Mouse (Mus musculus) small intestine, adult 2 months (tissue): ENCODE results near the gene Cxxc4. TPM values are rescaled to one million over a fixed set of nuclear protein-coding genes. Genes with fewer than 3 reads are reported as not detected.
A peak's percentile ranks its signal among the peaks of the same experiment; 100 is the strongest.

ENCODE experiments used
- H3K27ac ChIP-seq: fragments of 200-500 bp; 2 replicates; pipeline ENCODE4 v1.5.1; 2012; ENCODE audit warnings: low read depth, low read length, control low read depth, inconsistent platforms; ENCODE audit not compliant: insufficient read depth
- H3K27me3 ChIP-seq: fragments of 200-500 bp; 2 replicates; pipeline ENCODE4 v1.6.1; 2012; ENCODE audit warnings: mild to moderate bottlenecking, moderate library complexity, low read length, inconsistent platforms; ENCODE audit not compliant: control insufficient read depth, insufficient read depth
- H3K36me3 ChIP-seq: fragments of 200-500 bp; 2 replicates; pipeline ENCODE4 v1.6.1; 2012; ENCODE audit warnings: mild to moderate bottlenecking, low read length, control low read depth, inconsistent platforms; ENCODE audit not compliant: control insufficient read depth, insufficient read depth
- H3K4me1 ChIP-seq: fragments of 200-500 bp; 2 replicates; pipeline ENCODE4 v1.6.1; 2012; ENCODE audit warnings: low read length, inconsistent platforms, mixed read lengths; ENCODE audit not compliant: control insufficient read depth, insufficient read depth, insufficient read length
- H3K4me3 ChIP-seq: fragments of 200-500 bp; 2 replicates; pipeline ENCODE4 v1.5.1; 2012; ENCODE audit warnings: low read depth, mild to moderate bottlenecking, control low read depth, inconsistent platforms, low read length, moderate library complexity
- CTCF ChIP-seq: fragments of 200-500 bp; IDR thresholded peaks from 2 replicates; pipeline ENCODE4 v1.5.1; 2012; ENCODE audit warnings: low read depth, mild to moderate bottlenecking, control low read depth, inconsistent platforms, low read length, moderate library complexity, mixed read lengths; ENCODE audit not compliant: insufficient replicate concordance, insufficient read length; ENCODE audit errors: extremely low read depth
- POLR2A ChIP-seq: fragments of 200-500 bp; IDR thresholded peaks from 2 replicates; pipeline ENCODE4 v1.6.1; 2012; ENCODE audit warnings: low read depth, mild to moderate bottlenecking, control low read depth, inconsistent platforms, low read length, moderate library complexity
- WGBS: fragments of 180-500 bp; shearing (Covaris S2); methylation state at CpG from one replicate; pipeline ENCODE4 v1.1.7; 2018; 5-methylcytosine and 5-hydroxymethylcytosine counted together
- polyA plus RNA-seq: library from polyadenylated mRNA; depleted of rRNA; stranded (reverse); fragments of >200 nt; gene quantifications from 2 replicates; pipeline ENCODE4 v1.2.3, GENCODE M21; 2012

The Cxxc4 gene
- polyA plus RNA-seq, 1 experiment, result 0.37 TPM

GRCm38 (mm10) chr3:134238621-134239310, 2.5 kb downstream of the Cxxc4 start:
- Histone ChIP-seq H3K27ac (no peak overlapping the region), H3K4me3 (peak overlapping the region; percentile 67), H3K27me3 (peaks cover 16% of the 10 kb centered on the region), H3K36me3 (no peaks in the 10 kb centered on the region), H3K4me1 (peaks cover 2% of the 10 kb centered on the region; the same call in 1 of the 2 replicates)
- 11% methylated on average over 14 of the region's 14 CpGs for WGBS
- no peak for TF ChIP-seq POLR2A
- TF ChIP-seq CTCF, result no peak

- Histone ChIP-seq H3K4me3 (peak overlapping the region; percentile 67), H3K27me3 (peaks cover 16% of the 10 kb centered on the region), H3K36me3 (no peaks in the 10 kb centered on the region), H3K27ac (no peak overlapping the region), H3K4me1 (peaks cover 2% of the 10 kb centered on the region; the same call in 1 of the 2 replicates)
- WGBS, result 2% methylated on average over 47 of the region's 51 CpGs
- TF ChIP-seq POLR2A (no peak), CTCF (no peak)
Observed at GRCm38 (mm10) chr3:134239321-134239970, 3.2 kb downstream of the Cxxc4 start.

GRCm38 (mm10) chr3:134239971-134240717, 3.9 kb downstream of the Cxxc4 start:
- Histone ChIP-seq H3K36me3 (no peaks in the 10 kb centered on the region), H3K27ac (no peak overlapping the region), H3K4me1 (peaks cover 2% of the 10 kb centered on the region; the same call in 1 of the 2 replicates), H3K4me3 (peak overlapping the region; percentile 67), H3K27me3 (peaks cover 16% of the 10 kb centered on the region)
- TF ChIP-seq POLR2A, result no peak
- 1% methylated on average over 46 of the region's 61 CpGs for WGBS

- peaks cover 16% of the 10 kb centered on the region for H3K27me3 ChIP-seq
- H3K36me3 ChIP-seq, result no peaks in the 10 kb centered on the region
- H3K4me3 ChIP-seq, result peak overlapping the region; percentile 65
- no peak overlapping the region for H3K27ac ChIP-seq
- peaks cover 2% of the 10 kb centered on the region; the same call in 1 of the 2 replicates for H3K4me1 ChIP-seq
- no peak for TF ChIP-seq CTCF
- TF ChIP-seq POLR2A, result no peak
- 16% methylated on average over 6 of the region's 6 CpGs for WGBS
Observed at GRCm38 (mm10) chr3:134240718-134241025, 4.4 kb downstream of the Cxxc4 start.

GRCm38 (mm10) chr3:134243168-134243849, 7.0 kb downstream of the Cxxc4 start:
- no peak overlapping the region for H3K27ac ChIP-seq
- WGBS, result 19% methylated on average over 2 of the region's 2 CpGs
- TF ChIP-seq POLR2A (no peak), CTCF (no peak)
- H3K27me3 ChIP-seq, result peaks cover 16% of the 10 kb centered on the region
- peaks cover 2% of the 10 kb centered on the region; the same call in 1 of the 2 replicates for H3K4me1 ChIP-seq
- H3K36me3 ChIP-seq, result no peaks in the 10 kb centered on the region
- H3K4me3 ChIP-seq, result no peak overlapping the region

GRCm38 (mm10) chr3:134243850-134244247, 7.6 kb downstream of the Cxxc4 start:
- Histone ChIP-seq H3K27ac (no peak overlapping the region), H3K27me3 (peaks cover 15% of the 10 kb centered on the region), H3K4me1 (peaks cover 2% of the 10 kb centered on the region; the same call in 1 of the 2 replicates), H3K36me3 (no peaks in the 10 kb centered on the region), H3K4me3 (no peak overlapping the region)
- TF ChIP-seq POLR2A (no peak), CTCF (no peak)
- WGBS, result 54% methylated on average over 3 of the region's 3 CpGs
